Mouse (Mus musculus) liver, postnatal 0 days (tissue): ENCODE data around the gene 4930544D05Rik.

Source experiments
- CTCF ChIP-seq: sonication (generic); IDR thresholded peaks from 2 replicates; pipeline ENCODE4 v1.5.1; 2016; ENCODE audit warnings: antibody characterized with exemption, low read depth
- EP300 ChIP-seq: IDR thresholded peaks from 2 replicates; pipeline ENCODE4 v1.6.1; 2016; ENCODE audit warnings: antibody characterized with exemption, low read depth, mild to moderate bottlenecking

GRCm38 (mm10) chr11:70586261-70586660, 29.4 kb upstream of the 4930544D05Rik start:
- TF ChIP-seq CTCF (no peak), EP300 (no peak)
